Mouse (Mus musculus): ENCODE results near the gene Spop.
"Not testable (repeated sequence)": the region's sequence is repeated elsewhere in the genome, so short reads cannot be mapped to it uniquely, and the experiment has no call there.

The Spop gene

GRCm38 (mm10) chr11:95493010-95493409, 79.1 kb downstream of the Spop start:
- CTCF ChIA-PET, result no interaction called here

GRCm38 (mm10) chr11:95493950-95494349, 80.1 kb downstream of the Spop start:
- CTCF ChIA-PET, result no interaction called here

GRCm38 (mm10) chr11:95494374-95494773, 80.5 kb downstream of the Spop start:
- CTCF ChIA-PET, result no interaction called here

GRCm38 (mm10) chr11:95495883-95496282, 82.0 kb downstream of the Spop start:
- CTCF ChIA-PET, result no interaction called here

- CTCF ChIA-PET, result no interaction called here
Measured at GRCm38 (mm10) chr11:95497921-95498320, 84.0 kb downstream of the Spop start.

- CTCF ChIA-PET, result interaction anchor here (0.6 kb wide), 1 partner anchor 20 kb away, joined by 4 read pairs; no protein-coding TSS in a partner anchor
Measured at GRCm38 (mm10) chr11:95500412-95500811, 86.5 kb downstream of the Spop start.

GRCm38 (mm10) chr11:95500836-95501235, 87.0 kb downstream of the Spop start:
- CTCF ChIA-PET, result interaction anchor here (0.6 kb wide), 1 partner anchor 20 kb away, joined by 4 read pairs; no protein-coding TSS in a partner anchor

- CTCF ChIA-PET, result not testable (repeated sequence)
Measured at GRCm38 (mm10) chr11:95501826-95502225, 87.9 kb downstream of the Spop start.

- CTCF ChIA-PET, result interaction anchor here (0.6 kb wide), 1 partner anchor 8 kb away, joined by 3 read pairs; no protein-coding TSS in a partner anchor
Measured at GRCm38 (mm10) chr11:95503581-95504180, 89.8 kb downstream of the Spop start.

- CTCF ChIA-PET, result interaction anchor here (0.5 to 0.6 kb wide), 2 partner anchors 8 to 265 kb away, joined by 3 read pairs; no protein-coding TSS in a partner anchor
Measured at GRCm38 (mm10) chr11:95504271-95504731, 90.4 kb downstream of the Spop start.

- CTCF ChIA-PET, result interaction anchor here (0.8 to 1.0 kb wide), 2 partner anchors 38 to 84 kb away, joined by 4 to 6 read pairs; no protein-coding TSS in a partner anchor
Measured at GRCm38 (mm10) chr11:95507041-95507716, 93.3 kb downstream of the Spop start.

GRCm38 (mm10) chr11:95507785-95508184, 93.9 kb downstream of the Spop start:
- CTCF ChIA-PET, result interaction anchor here (0.6 to 0.8 kb wide), 3 partner anchors 56 to 704 kb away, joined by 3 to 7 read pairs (median 6); no protein-coding TSS in a partner anchor

GRCm38 (mm10) chr11:95508211-95508926, 94.5 kb downstream of the Spop start:
- CTCF ChIA-PET, result interaction anchor here (0.6 to 0.7 kb wide), 2 partner anchors 56 to 703 kb away, joined by 3 to 7 read pairs; no protein-coding TSS in a partner anchor

GRCm38 (mm10) chr11:95509126-95509717, 95.3 kb downstream of the Spop start:
- CTCF ChIA-PET, result no interaction called here

GRCm38 (mm10) chr11:95510631-95511030, 96.8 kb downstream of the Spop start:
- CTCF ChIA-PET, result interaction anchor here (0.5 kb wide), 1 partner anchor 119 kb away, joined by 6 read pairs; no protein-coding TSS in a partner anchor

- CTCF ChIA-PET, result interaction anchor here (0.5 kb wide), 1 partner anchor 8 kb away, joined by 3 read pairs; no protein-coding TSS in a partner anchor
Measured at GRCm38 (mm10) chr11:95511919-95512318, 98.0 kb downstream of the Spop start.

GRCm38 (mm10) chr11:95512383-95512782, 98.5 kb downstream of the Spop start:
- CTCF ChIA-PET, result no interaction called here

GRCm38 (mm10) chr11:95513461-95514297, 99.8 kb downstream of the Spop start:
- CTCF ChIA-PET, result interaction anchor here (0.6 kb wide), 1 partner anchor 234 kb away, joined by 3 read pairs; no protein-coding TSS in a partner anchor

GRCm38 (mm10) chr11:95514298-95514861, 100.5 kb downstream of the Spop start, which contains the start of gene Nxph3:
TSS of gene Nxph3 (minus strand) at chr11:95514570.
- CTCF ChIA-PET, result interaction anchor here (0.6 kb wide), 1 partner anchor 233 kb away, joined by 3 read pairs; no protein-coding TSS in a partner anchor

Data from spleen, embryonic (tissue).